Mouse (Mus musculus): ENCODE data around the gene Rpap2. TPM values are rescaled to one million over a fixed set of nuclear protein-coding genes. Genes with fewer than 3 reads are reported as not detected.

Gene Rpap2
- total and polyA plus RNA-seq, 3 experiments = 10.8 to 13.8 TPM; not detected in 1

GRCm38 (mm10) chr5:107687592-107688498, 90.7 kb downstream of the Rpap2 start:
- Histone ChIP-seq H3K27ac (ENCODE audit: control insufficient read depth, low read depth, low read length) (no peak overlapping the region), H3K27me3 (ENCODE audit: control insufficient read depth in 1 of 2, insufficient read depth in 2 of 2, low read length in 2 of 2) (peaks cover 0 to 2% of the 10 kb centered on the region in 2 experiments; a peak in 1 of 4 replicates)
- DNase-seq (ENCODE audit: low read depth, low spot score) = peak; percentile 84
- no peak for TF ChIP-seq EP300 (IDR thresholded peaks at IDR 0.05; ENCODE audit: low read depth in 1 of 2, low read length in 2 of 2)
- no peak for TF ChIP-seq MAFK (IDR thresholded peaks at IDR 0.05; ENCODE audit: borderline replicate concordance, low read depth, low read length)
- TF ChIP-seq USF2 (IDR thresholded peaks at IDR 0.05; ENCODE audit: borderline replicate concordance in 1 of 2, insufficient read depth in 1 of 2, low read depth in 1 of 2, low read length in 2 of 2) = no peak; a peak in 1 of 4 replicates
- 0 out of 2 replicates have a peak, but pooled peaks have one; percentile 44 for TF ChIP-seq MAZ (IDR thresholded peaks at IDR 0.05; ENCODE audit: low read depth, low read length)
- no peak for TF ChIP-seq ZNF384 (IDR thresholded peaks at IDR 0.05; ENCODE audit: low read depth, low read length)
- TF ChIP-seq NRF1 (IDR thresholded peaks at IDR 0.05; ENCODE audit: insufficient read depth, low read depth, low read length, poor library complexity, severe bottlenecking) = no peak
- TF ChIP-seq GATA1 (IDR thresholded peaks at IDR 0.05; ENCODE audit: low read depth, low read length) = no peak
- TF ChIP-seq ELF1 (IDR thresholded peaks at IDR 0.05; ENCODE audit: low read depth, low read length) = no peak
- TF ChIP-seq RCOR1 (IDR thresholded peaks at IDR 0.05; ENCODE audit: low read depth, low read length) = peak; percentile 88
- TF ChIP-seq POLR2AphosphoS5 (IDR thresholded peaks at IDR 0.05; ENCODE audit: borderline replicate concordance, low read depth, low read length) = no peak
- TF ChIP-seq UBTF (IDR thresholded peaks at IDR 0.05; ENCODE audit: borderline replicate concordance, insufficient read depth, low read depth, low read length) = no peak
- TF ChIP-seq TAL1 (IDR thresholded peaks at IDR 0.05; ENCODE audit: low read length) = no peak
- TF ChIP-seq TBP (IDR thresholded peaks at IDR 0.05; ENCODE audit: low read depth, low read length) = no peak
- no peak for TF ChIP-seq NELFE (IDR thresholded peaks at IDR 0.05; ENCODE audit: low read depth, low read length)
- TF ChIP-seq E2F4 (IDR thresholded peaks at IDR 0.05; ENCODE audit: borderline replicate concordance, low read depth, low read length) = no peak
- TF ChIP-seq HCFC1 (IDR thresholded peaks at IDR 0.05; ENCODE audit: low read depth, low read length) = no peak
- TF ChIP-seq RAD21 (IDR thresholded peaks at IDR 0.05; ENCODE audit: low read depth, low read length) = no peak
- peak; percentile 33; the same call in 1 of the 2 replicates for TF ChIP-seq ETS1 (IDR thresholded peaks at IDR 0.05; ENCODE audit: low read depth, low read length)
- TF ChIP-seq ZC3H11A (IDR thresholded peaks at IDR 0.05; ENCODE audit: low read depth, low read length) = no peak; the same call in none of the 2 replicates
- TF ChIP-seq MYC (IDR thresholded peaks at IDR 0.05; ENCODE audit: low read depth, low read length) = no peak
- no peak for TF ChIP-seq ZMIZ1 (IDR thresholded peaks at IDR 0.05; ENCODE audit: low read depth, low read length)
- TF ChIP-seq MXI1 (IDR thresholded peaks at IDR 0.05; ENCODE audit: low read depth, low read length) = peak; percentile 59
- TF ChIP-seq MAX (IDR thresholded peaks at IDR 0.05; ENCODE audit: low read length) = peak; percentile 93
- no peak for TF ChIP-seq CHD2 (IDR thresholded peaks at IDR 0.05; ENCODE audit: low read length)
- TF ChIP-seq KAT2A (conservative IDR thresholded peaks at IDR 0.05; ENCODE audit: low read depth, low read length) = no peak
- TF ChIP-seq ZKSCAN1 (IDR thresholded peaks at IDR 0.05; ENCODE audit: low read depth, low read length) = no peak
- TF ChIP-seq CTCF (IDR thresholded peaks at IDR 0.05 in 2 of 3, conservative IDR thresholded peaks at IDR 0.05 in 1 of 3; ENCODE audit: control insufficient read depth in 1 of 3, insufficient read depth in 1 of 3, low read depth in 2 of 3, low read length in 3 of 3, poor library complexity in 1 of 3, severe bottlenecking in 1 of 3) = no peak
- no peak for TF ChIP-seq GABPA (IDR thresholded peaks at IDR 0.05; ENCODE audit: low read depth, low read length)
- TF ChIP-seq JUND (IDR thresholded peaks at IDR 0.05; ENCODE audit: low read depth, low read length) = no peak
- TF ChIP-seq MYB (IDR thresholded peaks at IDR 0.05; ENCODE audit: low read depth, low read length) = no peak
- peak; percentile 33; the same call in 1 of the 2 replicates for TF ChIP-seq SIN3A (IDR thresholded peaks at IDR 0.05; ENCODE audit: low read length)
- peak; percentile 50; the same call in 1 of the 2 replicates for TF ChIP-seq BHLHE40 (IDR thresholded peaks at IDR 0.05; ENCODE audit: borderline replicate concordance, low read depth, low read length)
- TF ChIP-seq USF1 (IDR thresholded peaks at IDR 0.05; ENCODE audit: low read depth, low read length) = 0 out of 2 replicates have a peak, but pooled peaks have one; percentile 5
- no peak for TF ChIP-seq MEF2A (IDR thresholded peaks at IDR 0.05; ENCODE audit: extremely low read depth, insufficient replicate concordance, low read depth, low read length, poor library complexity, severe bottlenecking)

More at GRCm38 (mm10) chr5:107687592-107688498, 90.7 kb downstream of the Rpap2 start:
- H3K4me1 ChIP-seq (ENCODE audit: control insufficient read depth in 1 of 2, insufficient read depth in 2 of 2, low read length in 2 of 2) = peaks cover 0 to 4% of the 10 kb centered on the region in 2 experiments; a peak in 3 of 4 replicates
- H3K79me2 ChIP-seq (ENCODE audit: control insufficient read depth, insufficient read depth, low read length, poor library complexity) = no peaks in the 10 kb centered on the region
- H3K36me3 ChIP-seq (ENCODE audit: control insufficient read depth in 1 of 2, insufficient read depth in 2 of 2, low read length in 2 of 2) = peaks cover 0 to 3% of the 10 kb centered on the region in 2 experiments; a peak in 1 of 4 replicates
- H3K9me3 ChIP-seq (replicated peaks; ENCODE audit: insufficient read depth, low read length) = no peaks in the 10 kb centered on the region
- peak overlapping the region; percentile 55 to 64 for H3K4me3 ChIP-seq (ENCODE audit: control insufficient read depth in 1 of 2, insufficient read depth in 1 of 2, low read depth in 2 of 2, low read length in 2 of 2)
- peak overlapping the region; percentile 15; the same call in 1 of the 2 replicates for H3K9ac ChIP-seq (ENCODE audit: control insufficient read depth, low read depth, low read length, poor library complexity, severe bottlenecking)

All from MEL (cell line).